Mouse (Mus musculus): ENCODE results near the gene Fgd6. TPM values are rescaled to one million over a fixed set of nuclear protein-coding genes. Genes with fewer than 3 reads are reported as not detected.

Fgd6 gene
- polyA plus RNA-seq, 1 experiment = 7.2 TPM

DNA sequence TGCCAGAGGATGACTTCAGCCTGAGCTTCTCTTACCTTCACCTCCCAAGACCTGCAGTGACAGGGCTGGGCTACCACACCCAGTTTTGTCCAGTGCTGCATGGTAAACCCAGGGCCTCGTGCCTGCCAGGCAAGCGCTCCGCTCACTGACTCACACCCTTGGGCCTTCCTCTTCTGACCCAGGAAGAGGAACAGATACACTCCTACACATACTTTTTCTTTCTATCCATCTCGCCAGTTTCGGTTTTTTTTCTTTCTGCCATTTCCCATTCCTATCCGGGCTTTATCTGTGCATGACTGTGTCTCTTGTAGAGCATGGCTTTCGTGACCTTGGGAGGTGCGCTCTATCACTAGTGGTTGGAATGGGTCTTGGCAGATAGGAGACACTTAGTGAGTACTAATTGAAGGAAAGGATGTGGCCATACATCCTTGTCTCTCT, 23.8 kb downstream of the Fgd6 start:
- TF ChIP-seq POLR2A (IDR thresholded peaks at IDR 0.05; ENCODE audit: borderline replicate concordance, extremely low read depth, low read depth, low read length) = no peak
- no peak for TF ChIP-seq CTCF (IDR thresholded peaks at IDR 0.05; ENCODE audit: insufficient read depth, low read length)
- 73% methylated on average over 8 of the region's 8 CpGs for WGBS
- H3K4me1 ChIP-seq (ENCODE audit: control insufficient read depth, insufficient read depth, low read length) = peaks cover 6% of the 10 kb centered on the region
- no peak for DNase-seq
- no peak overlapping the region for H3K4me3 ChIP-seq (replicated peaks; ENCODE audit: extremely low read depth, low read depth, low read length)

- WGBS = 40% methylated on average over 8 of the region's 8 CpGs
- H3K4me3 ChIP-seq (replicated peaks; ENCODE audit: extremely low read depth, low read depth, low read length) = no peak overlapping the region
- no peak for DNase-seq
- TF ChIP-seq POLR2A (IDR thresholded peaks at IDR 0.05; ENCODE audit: borderline replicate concordance, extremely low read depth, low read depth, low read length) (no peak), CTCF (IDR thresholded peaks at IDR 0.05; ENCODE audit: insufficient read depth, low read length) (no peak)
- H3K4me1 ChIP-seq (ENCODE audit: control insufficient read depth, insufficient read depth, low read length) = peaks cover 6% of the 10 kb centered on the region
These were observed 24.4 kb downstream of the Fgd6 start for GRCm38 (mm10) chr10:94060190-94060589.

DNA sequence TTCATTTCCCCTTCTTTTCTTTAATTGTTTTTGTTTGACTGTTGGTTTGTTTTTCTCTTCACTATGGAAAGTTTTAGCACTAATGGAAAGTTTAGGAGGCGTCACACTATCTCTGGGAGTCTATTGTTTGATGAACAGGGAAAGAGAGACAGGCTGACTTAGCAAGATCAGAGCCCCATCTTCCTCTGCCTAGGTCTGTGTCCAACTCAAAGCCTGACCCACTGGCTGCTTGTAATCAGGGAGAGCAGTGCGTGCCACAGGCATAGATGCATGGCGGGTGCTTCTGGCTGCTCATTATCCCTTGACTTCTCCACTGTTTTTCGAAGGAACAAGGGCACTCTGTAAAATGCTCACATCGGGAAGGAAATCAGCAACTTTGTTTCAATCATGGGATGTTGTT, 26.6 kb downstream of the Fgd6 start:
- DNase-seq = no peak
- TF ChIP-seq CTCF (IDR thresholded peaks at IDR 0.05; ENCODE audit: insufficient read depth, low read length) (no peak), POLR2A (IDR thresholded peaks at IDR 0.05; ENCODE audit: borderline replicate concordance, extremely low read depth, low read depth, low read length) (no peak)
- Histone ChIP-seq H3K4me1 (ENCODE audit: control insufficient read depth, insufficient read depth, low read length) (peaks cover 4% of the 10 kb centered on the region), H3K4me3 (replicated peaks; ENCODE audit: extremely low read depth, low read depth, low read length) (no peak overlapping the region)
- 74% methylated on average over 5 of the region's 5 CpGs for WGBS

DNA sequence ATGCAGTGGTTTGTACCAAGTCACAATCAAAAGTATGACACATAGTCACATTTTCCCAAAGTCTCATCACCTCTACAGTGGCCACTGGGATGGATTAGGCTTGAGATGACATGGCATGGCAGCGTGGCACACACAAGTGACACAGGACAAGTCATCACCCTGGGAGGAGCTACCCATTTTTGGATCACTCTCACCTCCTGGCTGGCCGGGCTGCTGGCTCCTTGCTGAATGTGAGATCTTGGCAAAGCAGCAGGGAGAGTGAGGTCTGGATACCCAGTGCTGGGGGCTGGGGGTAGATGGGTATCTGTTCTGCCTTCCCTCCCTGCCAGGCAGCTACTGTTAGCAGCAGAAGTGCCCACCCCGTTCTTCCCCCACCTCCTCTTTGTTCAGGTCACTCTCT, 31.1 kb downstream of the Fgd6 start:
- TF ChIP-seq POLR2A (IDR thresholded peaks at IDR 0.05; ENCODE audit: borderline replicate concordance, extremely low read depth, low read depth, low read length) (no peak), CTCF (IDR thresholded peaks at IDR 0.05; ENCODE audit: insufficient read depth, low read length) (no peak)
- 73% methylated on average over 3 of the region's 3 CpGs for WGBS
- H3K4me1 ChIP-seq (ENCODE audit: control insufficient read depth, insufficient read depth, low read length) = no peaks in the 10 kb centered on the region; the same call in 1 of the 2 replicates
- DNase-seq = no peak
- no peak overlapping the region for H3K4me3 ChIP-seq (replicated peaks; ENCODE audit: extremely low read depth, low read depth, low read length)

- Histone ChIP-seq H3K4me3 (replicated peaks; ENCODE audit: extremely low read depth, low read depth, low read length) (no peak overlapping the region), H3K4me1 (ENCODE audit: control insufficient read depth, insufficient read depth, low read length) (peaks cover 10% of the 10 kb centered on the region)
- no peak for DNase-seq
- TF ChIP-seq CTCF (IDR thresholded peaks at IDR 0.05; ENCODE audit: insufficient read depth, low read length) = no peak
- TF ChIP-seq POLR2A (IDR thresholded peaks at IDR 0.05; ENCODE audit: borderline replicate concordance, extremely low read depth, low read depth, low read length) = no peak
- 67% methylated on average over 5 of the region's 5 CpGs for WGBS
These were observed 32.9 kb downstream of the Fgd6 start for GRCm38 (mm10) chr10:94068701-94069100.

DNA sequence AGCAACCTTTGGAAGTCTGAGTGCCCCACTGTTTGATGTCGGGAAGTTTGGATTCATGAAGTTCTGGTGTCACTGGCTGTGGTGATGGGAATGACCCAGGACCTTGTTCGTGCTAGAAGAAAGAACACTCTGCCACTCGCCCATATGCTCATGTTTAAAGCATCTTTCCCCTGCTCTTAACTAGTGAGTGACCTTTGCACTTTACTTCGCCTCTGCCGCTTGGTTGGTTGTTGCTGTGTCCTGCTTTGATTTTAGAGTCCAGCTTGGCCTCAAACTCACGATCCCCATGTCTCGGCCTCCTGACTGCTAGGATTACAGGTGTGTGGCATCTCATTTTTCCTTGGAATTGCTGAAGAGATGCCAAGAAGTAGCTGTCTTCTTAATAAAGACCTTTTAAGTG, 35.8 kb downstream of the Fgd6 start:
- TF ChIP-seq CTCF (IDR thresholded peaks at IDR 0.05; ENCODE audit: insufficient read depth, low read length) (no peak), POLR2A (IDR thresholded peaks at IDR 0.05; ENCODE audit: borderline replicate concordance, extremely low read depth, low read depth, low read length) (no peak)
- DNase-seq = no peak
- Histone ChIP-seq H3K4me3 (replicated peaks; ENCODE audit: extremely low read depth, low read depth, low read length) (no peak overlapping the region), H3K4me1 (ENCODE audit: control insufficient read depth, insufficient read depth, low read length) (peaks cover 10% of the 10 kb centered on the region)
- 90% methylated on average over 7 of the region's 7 CpGs for WGBS

- H3K4me3 ChIP-seq (replicated peaks; ENCODE audit: extremely low read depth, low read depth, low read length) = no peak overlapping the region
- WGBS = 29% methylated on average over 10 of the region's 10 CpGs
- no peak for DNase-seq
- peaks cover 12% of the 10 kb centered on the region for H3K4me1 ChIP-seq (ENCODE audit: control insufficient read depth, insufficient read depth, low read length)
- no peak for TF ChIP-seq CTCF (IDR thresholded peaks at IDR 0.05; ENCODE audit: insufficient read depth, low read length)
- no peak for TF ChIP-seq POLR2A (IDR thresholded peaks at IDR 0.05; ENCODE audit: borderline replicate concordance, extremely low read depth, low read depth, low read length)
These were observed 36.6 kb downstream of the Fgd6 start for GRCm38 (mm10) chr10:94072261-94072915.

- peaks cover 12% of the 10 kb centered on the region for H3K4me1 ChIP-seq (ENCODE audit: control insufficient read depth, insufficient read depth, low read length)
- H3K4me3 ChIP-seq (replicated peaks; ENCODE audit: extremely low read depth, low read depth, low read length) = no peak overlapping the region
- DNase-seq = no peak
- TF ChIP-seq CTCF (IDR thresholded peaks at IDR 0.05; ENCODE audit: insufficient read depth, low read length) (no peak), POLR2A (IDR thresholded peaks at IDR 0.05; ENCODE audit: borderline replicate concordance, extremely low read depth, low read depth, low read length) (no peak)
- WGBS = 51% methylated on average over 4 of the region's 4 CpGs
These were observed 37.2 kb downstream of the Fgd6 start for GRCm38 (mm10) chr10:94072916-94073465.

- WGBS = 82% methylated on average over 14 of the region's 14 CpGs
- DNase-seq = no peak
- no peak for TF ChIP-seq CTCF (IDR thresholded peaks at IDR 0.05; ENCODE audit: insufficient read depth, low read length)
- no peak for TF ChIP-seq POLR2A (IDR thresholded peaks at IDR 0.05; ENCODE audit: borderline replicate concordance, extremely low read depth, low read depth, low read length)
- peaks cover 12% of the 10 kb centered on the region for H3K4me1 ChIP-seq (ENCODE audit: control insufficient read depth, insufficient read depth, low read length)
- no peak overlapping the region for H3K4me3 ChIP-seq (replicated peaks; ENCODE audit: extremely low read depth, low read depth, low read length)
These were observed 41.4 kb downstream of the Fgd6 start for GRCm38 (mm10) chr10:94076966-94077825.
